Mouse (Mus musculus) gastrocnemius, postnatal 25 days (tissue): ENCODE measurements around the gene Gm17631. TPM values are rescaled to one million over a fixed set of nuclear protein-coding genes. Genes with fewer than 3 reads are reported as not detected.
"Not testable (repeated sequence)": the region's sequence is repeated elsewhere in the genome, so short reads cannot be mapped to it uniquely, and the experiment has no call there.

Experiments
- DNase-seq: peaks from one replicate; pipeline ENCODE4 v3.0.0; 2022
- long read RNA-seq, 2 experiments: library from polyadenylated mRNA; stranded (forward); transcript quantifications; one replicate each; pipeline ENCODE4 v2.0.0; 2021
- total RNA-seq, 2 experiments: library from RNA; stranded (reverse); gene quantifications; 1 replicate in 1 of 2; 2 replicates in 1 of 2; pipeline ENCODE4 v1.2.3; 2021

Gm17631 gene
- not detected for total RNA-seq
- long read RNA-seq, experiment 1 = 0 reads
- long read RNA-seq, experiment 2 = 0 reads

- DNase-seq = not testable (repeated sequence)
Measured at GRCm38 (mm10) chr6:129862349-129862748, at the start of gene Gm17631. Gene Gm17631, plus strand, starts transcription at chr6:129862649.

GRCm38 (mm10) chr6:129817731-129818130 is 44.7 kb upstream of the Gm17631 start:
- DNase-seq = no peak

GRCm38 (mm10) chr6:129824004-129824403 is 38.4 kb upstream of the Gm17631 start:
- no peak for DNase-seq

GRCm38 (mm10) chr6:129825559-129825958 is 36.9 kb upstream of the Gm17631 start:
- no peak for DNase-seq

- no peak for DNase-seq
Measured at GRCm38 (mm10) chr6:129876549-129876948, 14.1 kb downstream of the Gm17631 start, which contains the start of gene Klra17. Gene Klra17, minus strand, starts transcription at chr6:129876672.

- DNase-seq = no peak
Measured at GRCm38 (mm10) chr6:129882525-129882924, 20.1 kb downstream of the Gm17631 start.

Other genes with a start within 250 kb of the Gm17631 start
- not detected for gene Klrk1, start 238.8 kb upstream of the Gm17631 start, total RNA-seq
- not detected for gene Klrc3, start 219.3 kb upstream of the Gm17631 start, total RNA-seq
- gene Klrc2, start 202.0 kb upstream of the Gm17631 start, total RNA-seq = not detected
- not detected for gene Klrc1, start 183.7 kb upstream of the Gm17631 start, total RNA-seq
- gene Klri1, start 145.5 kb upstream of the Gm17631 start, total RNA-seq = not detected
- gene Klri2, start 122.2 kb upstream of the Gm17631 start, total RNA-seq = not detected
- not detected for gene Gm156, start 78.4 kb upstream of the Gm17631 start, total RNA-seq
- gene Klra17, start 14.0 kb downstream of the Gm17631 start, total RNA-seq = not detected
- not detected for gene Klra5, start 55.0 kb downstream of the Gm17631 start, total RNA-seq
- not detected for gene Klra6, start 164.3 kb downstream of the Gm17631 start, total RNA-seq
- not detected for gene Klra4, start 204.6 kb downstream of the Gm17631 start, total RNA-seq